Mouse (Mus musculus) stomach, postnatal 0 days (tissue): Measurements from ENCODE around the gene Cnpy3.

Experiments
- CTCF ChIP-seq: IDR thresholded peaks from 2 replicates; pipeline ENCODE4 v1.5.1; 2016; ENCODE audit warnings: antibody characterized with exemption, low read depth, mild to moderate bottlenecking, moderate library complexity
- EP300 ChIP-seq: optimal IDR thresholded peaks from 2 replicates; pipeline ENCODE3; 2016; ENCODE audit warnings: antibody characterized with exemption

- no peak; the same call in 1 of the 2 replicates for TF ChIP-seq CTCF
- TF ChIP-seq EP300: no peak
Measured at GRCm38 (mm10) chr17:46792963-46793362, 40.9 kb upstream of the Cnpy3 start.
